Mouse (Mus musculus) megakaryocyte progenitor cell, adult 5-6 weeks (primary cell): ENCODE measurements around the gene Pacrg. TPM values are rescaled to one million over a fixed set of nuclear protein-coding genes. Genes with fewer than 3 reads are reported as not detected.

Experiments used
- ATAC-seq: replicated peaks from 2 replicates; pipeline ENCODE4 v1.8.0; 2016; ENCODE audit warnings: mild to moderate bottlenecking, moderate TSS enrichment, inconsistent platforms; ENCODE audit not compliant: poor library complexity
- total RNA-seq, 2 experiments: library from RNA; stranded (forward) in 1 of 2; stranded (reverse) in 1 of 2; fragments of 157-497, 149-512 nt in 1 of 2; fragments of 200-1000 nt in 1 of 2; gene quantifications; 2 replicates each; pipeline versions ENCODE4 v1.2.3 to v1.2.4; 2015 to 2017

The Pacrg gene
- total RNA-seq, 2 experiments from 2014 or later = 0.46 TPM; not detected in 1

GRCm38 (mm10) chr17:10498935-10499655 lies 341.0 kb downstream of the Pacrg start:
- no peak for ATAC-seq

GRCm38 (mm10) chr17:10497781-10498420 lies 342.2 kb downstream of the Pacrg start:
- ATAC-seq = no peak

- no peak for ATAC-seq
These were observed 344.0 kb downstream of the Pacrg start for GRCm38 (mm10) chr17:10496066-10496465.

GRCm38 (mm10) chr17:10495588-10495987 lies 344.5 kb downstream of the Pacrg start:
- ATAC-seq = no peak

GRCm38 (mm10) chr17:10493124-10493523 lies 347.0 kb downstream of the Pacrg start:
- ATAC-seq = no peak

GRCm38 (mm10) chr17:10490374-10491169 lies 349.5 kb downstream of the Pacrg start:
- ATAC-seq = no peak

GRCm38 (mm10) chr17:10488873-10489272 lies 351.2 kb downstream of the Pacrg start:
- no peak for ATAC-seq

GRCm38 (mm10) chr17:10483945-10484546 lies 356.1 kb downstream of the Pacrg start:
- ATAC-seq = no peak

GRCm38 (mm10) chr17:10481081-10481480 lies 359.0 kb downstream of the Pacrg start:
- ATAC-seq = no peak

GRCm38 (mm10) chr17:10479020-10479707 lies 360.9 kb downstream of the Pacrg start:
- 0 out of 2 replicates have a peak, but pooled peaks have one; percentile 6 for ATAC-seq

- ATAC-seq = no peak
These were observed 361.7 kb downstream of the Pacrg start for GRCm38 (mm10) chr17:10478377-10478776.

- no peak for ATAC-seq
These were observed 363.3 kb downstream of the Pacrg start for GRCm38 (mm10) chr17:10476807-10477206.

- ATAC-seq = no peak
These were observed 365.1 kb downstream of the Pacrg start for GRCm38 (mm10) chr17:10474972-10475371.

- no peak for ATAC-seq
These were observed 366.2 kb downstream of the Pacrg start for GRCm38 (mm10) chr17:10473826-10474384.

- no peak for ATAC-seq
These were observed 366.9 kb downstream of the Pacrg start for GRCm38 (mm10) chr17:10473175-10473574.

- no peak for ATAC-seq
These were observed 370.1 kb downstream of the Pacrg start for GRCm38 (mm10) chr17:10469874-10470568.

GRCm38 (mm10) chr17:10467102-10467501 lies 373.0 kb downstream of the Pacrg start:
- no peak for ATAC-seq

GRCm38 (mm10) chr17:10465467-10465866 lies 374.6 kb downstream of the Pacrg start:
- no peak for ATAC-seq

GRCm38 (mm10) chr17:10464700-10465099 lies 375.4 kb downstream of the Pacrg start:
- no peak for ATAC-seq

- no peak for ATAC-seq
These were observed 376.5 kb downstream of the Pacrg start for GRCm38 (mm10) chr17:10463626-10464025.
